ENCODE assay signal across 11 mouse cellular contexts in genomic region chr7:119515492-119516271, GRCm38 (mm10). TPM values are rescaled to one million over a fixed set of nuclear protein-coding genes. Genes with fewer than 3 reads are reported as not detected.
DNase-seq lines count a peak whose midpoint lies in the region; ATAC-seq and TF ChIP-seq lines count a peak whose summit lies in the region.
"Had no signal": no experiment of that assay in that cellular context is flagged by ENCODE, and none has a peak within 500 bp of the region (broad histone marks: within the 10 kb centered on the region; RNA-seq: fewer than 3 reads in every experiment).

No protein-coding gene starts in this region.

- no peak overlapping the region for H3K9ac ChIP-seq in heart, embryonic 11.5 days (ENCODE audit: low read depth, low read length)
- H3K9ac ChIP-seq in neural tube, embryonic 14.5 days (replicated peaks; ENCODE audit: low read depth, low read length) = no peak overlapping the region
- H3K9ac ChIP-seq: embryonic facial prominence, embryonic 15.5 days; limb, embryonic 15.5 days had no signal

- no peaks in the 10 kb centered on the region for H3K36me3 ChIP-seq in heart, embryonic 11.5 days (ENCODE audit: control insufficient read depth, insufficient read depth, low read length)
- H3K36me3 ChIP-seq in G1E (replicated peaks) = no peaks in the 10 kb centered on the region
- H3K36me3 ChIP-seq in neural tube, embryonic 14.5 days (ENCODE audit: control insufficient read depth, insufficient read depth, low read length) = no peaks in the 10 kb centered on the region
- H3K36me3 ChIP-seq: embryonic facial prominence, embryonic 15.5 days; limb, embryonic 15.5 days had no signal

- no peaks in the 10 kb centered on the region for H3K9me3 ChIP-seq in heart, embryonic 11.5 days (replicated peaks; ENCODE audit: control insufficient read depth, low read length)
- H3K9me3 ChIP-seq in G1E (replicated peaks) = peaks cover 4% of the 10 kb centered on the region; the same call in 1 of the 2 replicates
- H3K9me3 ChIP-seq in neural tube, embryonic 14.5 days (ENCODE audit: control insufficient read depth, low read length) = no peaks in the 10 kb centered on the region
- H3K9me3 ChIP-seq: embryonic facial prominence, embryonic 15.5 days; limb, embryonic 15.5 days had no signal

- no peaks in the 10 kb centered on the region for H3K27me3 ChIP-seq in heart, embryonic 11.5 days (ENCODE audit: control insufficient read depth, insufficient read depth, low read length)
- no peaks in the 10 kb centered on the region for H3K27me3 ChIP-seq in G1E (ENCODE audit: insufficient read depth, low read length)
- no peaks in the 10 kb centered on the region for H3K27me3 ChIP-seq in neural tube, embryonic 14.5 days (ENCODE audit: control insufficient read depth, insufficient read depth, low read length)

- no peak for ATAC-seq in heart, embryonic 11.5 days (replicated peaks; ENCODE audit: insufficient number of reproducible peaks, low FRiP score, low TSS enrichment)
- peak; percentile 34; the same call in 1 of the 2 replicates for ATAC-seq in G1E (ENCODE audit: extremely low read depth, insufficient number of reproducible peaks, low FRiP score, poor library complexity, severe bottlenecking)
- peak; percentile 61 for ATAC-seq in neural tube, embryonic 14.5 days (ENCODE audit: low read depth)
- ATAC-seq in inflammation-experienced regulatory T-cells, adult 6 months = no peak

- no peak overlapping the region for H3K4me3 ChIP-seq in heart, embryonic 11.5 days (ENCODE audit: low read depth, low read length)
- H3K4me3 ChIP-seq in G1E (ENCODE audit: low read depth, low read length) = no peak overlapping the region
- no peak overlapping the region for H3K4me3 ChIP-seq in neural tube, embryonic 14.5 days (ENCODE audit: low read depth, low read length)
- H3K4me3 ChIP-seq: embryonic facial prominence, embryonic 15.5 days; limb, embryonic 15.5 days had no signal

- H3K4me1 ChIP-seq in heart, embryonic 11.5 days (ENCODE audit: control insufficient read depth, insufficient read depth, low read length) = no peaks in the 10 kb centered on the region
- no peaks in the 10 kb centered on the region for H3K4me1 ChIP-seq in G1E (ENCODE audit: insufficient read depth, low read depth, low read length)
- H3K4me1 ChIP-seq in neural tube, embryonic 14.5 days (ENCODE audit: control insufficient read depth, insufficient read depth, low read length) = no peaks in the 10 kb centered on the region
- H3K4me1 ChIP-seq: embryonic facial prominence, embryonic 15.5 days; limb, embryonic 15.5 days had no signal

- intact Hi-C loops in heart, postnatal 36 days (cut with DNase I) = loop anchor here (10.0 kb wide), 3 partner anchors 159 to 751 kb away; no protein-coding TSS in a partner anchor

- no peak overlapping the region for H3K4me2 ChIP-seq in heart, embryonic 11.5 days
- H3K4me2 ChIP-seq in neural tube, embryonic 14.5 days (ENCODE audit: low read depth, low read length) = no peak overlapping the region
- H3K4me2 ChIP-seq: embryonic facial prominence, embryonic 15.5 days; limb, embryonic 15.5 days had no signal

- no peak overlapping the region for H3K27ac ChIP-seq in heart, embryonic 11.5 days (ENCODE audit: low read depth, low read length)
- H3K27ac ChIP-seq in neural tube, embryonic 14.5 days (ENCODE audit: low read depth, low read length) = no peak overlapping the region
- H3K27ac ChIP-seq: embryonic facial prominence, embryonic 15.5 days; limb, embryonic 15.5 days had no signal

- peak; percentile 60; the same call in 1 of the 2 replicates for TF ChIP-seq CTCF in G1E (IDR thresholded peaks at IDR 0.05; ENCODE audit: low read depth, low read length)

- peak; percentile 9 to 47 for DNase-seq in heart, postnatal 36 days
- peak; percentile 3 for DNase-seq in G1E (ENCODE audit: low spot score)
- DNase-seq in cerebellum, adult 8-10 months = peak; percentile 53
- peak; percentile 59 for DNase-seq in heart, postnatal 4 days
- DNase-seq in layer of hippocampus, postnatal 25 days (ENCODE audit: extremely low spot score in 1 of 2, low spot score in 1 of 2) = peak; percentile 59 to 88

- WGBS in heart, embryonic 11.5 days (ENCODE audit: insufficient replicate concordance) = 53% methylated on average over 10 of the region's 10 CpGs
- 71% methylated on average over 10 of the region's 10 CpGs for WGBS in neural tube, embryonic 14.5 days

RNA-seq across cellular contexts. Expression of gene Acsm5, which starts 3.6 kb away (rescaled TPM):
- total RNA-seq in heart, postnatal 36 days (2021) = 10 to 100 TPM in 1 of 2 experiments, 1 to 10 TPM in 1; 8.8 to 17.7 TPM
- polyA plus RNA-seq in heart, embryonic 11.5 days (2014; fragmentation: Nextera tagmentation; extraction: Ambion mirVana) = not detected in 2 replicates
- total RNA-seq in G1E (2014; fragmentation: Nextera tagmentation) (not detected in 2 replicates), G1E (2017) (0.11 TPM in 1 of 2 replicates, not detected in the other)
- polyA plus RNA-seq in G1E (2012) = not detected in 2 replicates
- total RNA-seq in heart, postnatal 4 days (2021) = not detected
- total RNA-seq in layer of hippocampus, postnatal 25 days (2021) = under 1 TPM; 0.45 to 0.71 TPM
- polyA plus RNA-seq in neural tube, embryonic 14.5 days (2014; fragmentation: Nextera tagmentation; extraction: Ambion mirVana) = 0.08 TPM in 1 of 2 replicates, not detected in the other
- polyA plus RNA-seq in inflammation-experienced regulatory T-cells, adult 6 months (2017; shearing (Covaris generic)) = not detected
- polyA plus RNA-seq: embryonic facial prominence, embryonic 15.5 days; limb, embryonic 15.5 days; stomach, embryonic 16.5 days had no signal

RNA-seq across cellular contexts. Expression of gene Pdilt, which starts 7.6 kb away (rescaled TPM):
- total RNA-seq in heart, postnatal 36 days (2021) = not detected
- polyA plus RNA-seq in heart, embryonic 11.5 days (2014; fragmentation: Nextera tagmentation; extraction: Ambion mirVana) = not detected in 2 replicates
- total RNA-seq in G1E (2014; fragmentation: Nextera tagmentation) (not detected in 2 replicates), G1E (2017) (not detected in 2 replicates)
- polyA plus RNA-seq in G1E (2012) = not detected in 2 replicates
- total RNA-seq in heart, postnatal 4 days (2021) = not detected
- not detected for total RNA-seq in layer of hippocampus, postnatal 25 days (2021)
- polyA plus RNA-seq in neural tube, embryonic 14.5 days (2014; fragmentation: Nextera tagmentation; extraction: Ambion mirVana) = 0.19 and 0.47 TPM in 2 replicates
- not detected for polyA plus RNA-seq in inflammation-experienced regulatory T-cells, adult 6 months (2017; shearing (Covaris generic))
- polyA plus RNA-seq: embryonic facial prominence, embryonic 15.5 days; limb, embryonic 15.5 days; stomach, embryonic 16.5 days had no signal

RNA-seq across cellular contexts. Expression of gene Umod, which starts 36.6 kb away (rescaled TPM):
- not detected for total RNA-seq in heart, postnatal 36 days (2021)
- not detected in 2 replicates for polyA plus RNA-seq in heart, embryonic 11.5 days (2014; fragmentation: Nextera tagmentation; extraction: Ambion mirVana)
- total RNA-seq in G1E (2014; fragmentation: Nextera tagmentation) = not detected in 2 replicates
- 0.16 TPM in 1 of 2 replicates, not detected in the other for total RNA-seq in G1E (2017)
- not detected in 2 replicates for polyA plus RNA-seq in G1E (2012)
- not detected for total RNA-seq in heart, postnatal 4 days (2021)
- total RNA-seq in layer of hippocampus, postnatal 25 days (2021) = not detected
- polyA plus RNA-seq in neural tube, embryonic 14.5 days (2014; fragmentation: Nextera tagmentation; extraction: Ambion mirVana) = not detected in 2 replicates
- polyA plus RNA-seq in inflammation-experienced regulatory T-cells, adult 6 months (2017; shearing (Covaris generic)) = not detected
- polyA plus RNA-seq: embryonic facial prominence, embryonic 15.5 days; limb, embryonic 15.5 days; stomach, embryonic 16.5 days had no signal

RNA-seq across cellular contexts. Expression of gene Acsm2, which starts 38.5 kb away (rescaled TPM):
- not detected for total RNA-seq in heart, postnatal 36 days (2021)
- not detected in 2 replicates for polyA plus RNA-seq in heart, embryonic 11.5 days (2014; fragmentation: Nextera tagmentation; extraction: Ambion mirVana)
- total RNA-seq in G1E (2014; fragmentation: Nextera tagmentation) (not detected in 2 replicates), G1E (2017) (0.05 and 0.12 TPM in 2 replicates)
- not detected in 2 replicates for polyA plus RNA-seq in G1E (2012)
- not detected for total RNA-seq in heart, postnatal 4 days (2021)
- total RNA-seq in layer of hippocampus, postnatal 25 days (2021) = not detected
- not detected in 2 replicates for polyA plus RNA-seq in neural tube, embryonic 14.5 days (2014; fragmentation: Nextera tagmentation; extraction: Ambion mirVana)
- not detected for polyA plus RNA-seq in inflammation-experienced regulatory T-cells, adult 6 months (2017; shearing (Covaris generic))
- polyA plus RNA-seq: limb, embryonic 15.5 days; stomach, embryonic 16.5 days had no signal

RNA-seq across cellular contexts. Expression of gene Gp2, which starts 56.6 kb away (rescaled TPM):
- total RNA-seq in heart, postnatal 36 days (2021) = not detected
- not detected in 2 replicates for polyA plus RNA-seq in heart, embryonic 11.5 days (2014; fragmentation: Nextera tagmentation; extraction: Ambion mirVana)
- total RNA-seq in G1E (2014; fragmentation: Nextera tagmentation) = not detected in 2 replicates
- total RNA-seq in G1E (2017) = not detected in 2 replicates
- polyA plus RNA-seq in G1E (2012) = not detected in 2 replicates
- total RNA-seq in heart, postnatal 4 days (2021) = not detected
- not detected for total RNA-seq in layer of hippocampus, postnatal 25 days (2021)
- not detected in 2 replicates for polyA plus RNA-seq in neural tube, embryonic 14.5 days (2014; fragmentation: Nextera tagmentation; extraction: Ambion mirVana)
- under 1 TPM in 1 of 3 experiments, not detected in 2; 0.25 TPM for polyA plus RNA-seq in inflammation-experienced regulatory T-cells, adult 6 months (2017; shearing (Covaris generic))
- polyA plus RNA-seq: embryonic facial prominence, embryonic 15.5 days; limb, embryonic 15.5 days had no signal

Comparison
In these comparisons a context has a peak if more than half of its experiments do, and no peak if none do; other contexts are left out.
1. RNA of gene Acsm5, which starts 3.6 kb away (total RNA-seq): 8.8 to 17.7 TPM in heart, postnatal 36 days; 0.45 to 0.71 TPM in layer of hippocampus, postnatal 25 days, 0.11 TPM in G1E and not detected in heart, postnatal 4 days; every median in the first group is over 4 times any median in the second.
2. DNase-seq: peak in every context shown above with its lines; median percentile 74 in layer of hippocampus, postnatal 25 days; 59 in heart, postnatal 4 days; 53 in cerebellum, adult 8-10 months; 28 in heart, postnatal 36 days; 3 in G1E.
3. ATAC-seq: peak in G1E (single experiment) and neural tube, embryonic 14.5 days (single experiment); none in heart, embryonic 11.5 days (single experiment) and inflammation-experienced regulatory T-cells, adult 6 months (single experiment).